Mouse (Mus musculus) liver, adult 2 months (tissue): ENCODE measurements at regions not wholly inside any gene's neighbourhood (a gene's known extent, or its start where the extent isn't known, plus 50 kb on each side); places are given as distances from the start of the nearest gene placed in this dataset.

ENCODE experiments used
- CTCF ChIP-seq: fragments of 200-500 bp; IDR thresholded peaks from 2 replicates; pipeline ENCODE4 v1.5.1; 2011; ENCODE audit warnings: low read depth, low read length, control low read depth
- POLR2A ChIP-seq: fragments of 200-500 bp; IDR thresholded peaks from 2 replicates; pipeline ENCODE4 v1.6.1; 2011; ENCODE audit warnings: low read length, control low read depth; ENCODE audit not compliant: insufficient read depth; ENCODE audit errors: extremely low read depth

DNA sequence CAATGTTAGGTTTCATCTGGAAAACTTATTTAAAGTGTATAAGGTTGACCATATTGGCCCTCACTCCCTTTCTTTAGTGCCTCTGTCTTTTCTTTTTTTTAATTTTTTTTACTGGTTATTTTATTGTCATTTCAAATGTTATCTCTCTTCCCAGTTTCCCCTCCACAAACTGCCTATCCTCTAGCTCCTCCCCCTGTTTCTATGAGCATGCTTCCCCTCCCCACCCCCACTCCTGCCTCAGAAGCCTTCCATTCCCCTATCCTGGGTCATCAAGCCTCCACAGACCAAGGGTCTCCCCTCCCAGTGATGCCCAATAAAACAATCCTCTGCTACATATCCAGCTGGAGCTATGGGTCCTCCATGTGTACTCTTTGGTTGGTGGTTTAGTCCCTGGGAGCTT is 2134.9 kb upstream of the Lrrc6 start:
- TF ChIP-seq CTCF (no peak), POLR2A (no peak)
